In genomic region chr5:123439941-123440340, GRCm38 (mm10) we compare ENCODE assay signal across 12 mouse cellular contexts. TPM values are rescaled to one million over a fixed set of nuclear protein-coding genes. Genes with fewer than 3 reads are reported as not detected.
DNase-seq lines count a peak whose midpoint lies in the region; TF ChIP-seq lines count a peak whose summit lies in the region.
"Had no signal": no experiment of that assay in that cellular context is flagged by ENCODE, and none has a peak within 500 bp of the region (broad histone marks: within the 10 kb centered on the region; RNA-seq: fewer than 3 reads in every experiment).

No protein-coding gene starts in this region.

- no peaks in the 10 kb centered on the region for H3K27me3 ChIP-seq in E14TG2a.4 (ENCODE audit: insufficient read depth, low read length)
- H3K27me3 ChIP-seq: embryonic facial prominence, embryonic 12.5 days; heart, embryonic 15.5 days; limb, embryonic 12.5 days; stomach, embryonic 15.5 days had no signal

- H3K9me3 ChIP-seq in E14TG2a.4 (ENCODE audit: low read length), result no peaks in the 10 kb centered on the region
- H3K9me3 ChIP-seq: embryonic facial prominence, embryonic 12.5 days; heart, embryonic 15.5 days; limb, embryonic 12.5 days; stomach, embryonic 15.5 days had no signal

- no peak overlapping the region for H3K4me3 ChIP-seq in E14TG2a.4 (replicated peaks; ENCODE audit: low read length)
- H3K4me3 ChIP-seq: embryonic facial prominence, embryonic 12.5 days; heart, embryonic 15.5 days; limb, embryonic 12.5 days; stomach, embryonic 15.5 days had no signal

- peaks cover 7% of the 10 kb centered on the region; the same call in 1 of the 2 replicates for H3K4me1 ChIP-seq in E14TG2a.4 (replicated peaks; ENCODE audit: low read depth, low read length)

- peak; percentile 23 for TF ChIP-seq CTCF in E14TG2a.4 (conservative IDR thresholded peaks at IDR 0.05; ENCODE audit: low read length)

- DNase-seq in embryo, embryonic 10 days (ENCODE audit: low spot score), result peak; percentile 49
- no peak for DNase-seq in embryo, embryonic 9.5 days (ENCODE audit: extremely low spot score)
- DNase-seq in layer of hippocampus, postnatal 10 days (ENCODE audit: low spot score in 2 of 2), result peak; percentile 31 to 41
- DNase-seq in layer of hippocampus, adult 9-10 months (ENCODE audit: low spot score), result no peak
- peak; percentile 55 to 58 for DNase-seq in cerebellum, postnatal 36 days
- no peak for DNase-seq in frontal cortex, postnatal 25 days (ENCODE audit: low spot score in 2 of 2)
- no peak for DNase-seq in layer of hippocampus, adult 18-20 months (ENCODE audit: low spot score in 2 of 2)

- peaks cover 35% of the 10 kb centered on the region for H3K36me3 ChIP-seq in E14TG2a.4 (ENCODE audit: insufficient read depth, low read length)

RNA-seq across cellular contexts. Expression of gene Mlxip, which starts 45.3 kb away (rescaled TPM):
- 10 to 100 TPM; 22.3 to 22.7 TPM for total RNA-seq in layer of hippocampus, postnatal 10 days (2021)
- total RNA-seq in layer of hippocampus, adult 18-20 months (2021), result 10 to 100 TPM; 15.4 to 20.6 TPM

RNA-seq across cellular contexts. Expression of gene Lrrc43, which starts 49.2 kb away (rescaled TPM):
- total RNA-seq in layer of hippocampus, postnatal 10 days (2021), result 1 to 10 TPM; 1.7 to 2.2 TPM
- under 1 TPM; 0.79 TPM for total RNA-seq in layer of hippocampus, adult 18-20 months (2021)

RNA-seq across cellular contexts. Expression of gene Il31, which starts 49.3 kb away (rescaled TPM):
- not detected for total RNA-seq in layer of hippocampus, postnatal 10 days (2021)
- total RNA-seq in layer of hippocampus, adult 18-20 months (2021), result not detected

Comparison
In these comparisons a context has a peak if more than half of its experiments do, and no peak if none do; other contexts are left out.
1. DNase-seq: peak in embryo, embryonic 10 days (single experiment), layer of hippocampus, postnatal 10 days (2 of 2) and cerebellum, postnatal 36 days (2 of 2); none in embryo, embryonic 9.5 days (single experiment), layer of hippocampus, adult 9-10 months (single experiment), frontal cortex, postnatal 25 days (0 of 2) and layer of hippocampus, adult 18-20 months (0 of 2).